Mouse (Mus musculus): ENCODE data around the gene Dnajb14. TPM values are rescaled to one million over a fixed set of nuclear protein-coding genes. Genes with fewer than 3 reads are reported as not detected.
"Not testable (repeated sequence)": the region's sequence is repeated elsewhere in the genome, so short reads cannot be mapped to it uniquely, and the experiment has no call there.

Dnajb14 gene
- total and polyA plus RNA-seq, 3 experiments, result 2.8 to 7.0 (median 4.4) TPM

- TF ChIP-seq E2F4 (IDR thresholded peaks at IDR 0.05; ENCODE audit: insufficient replicate concordance, low read depth, low read length), result no peak
- TF ChIP-seq ZC3H11A (IDR thresholded peaks at IDR 0.05; ENCODE audit: low read depth, low read length), result no peak
- TF ChIP-seq NELFE (IDR thresholded peaks at IDR 0.05; ENCODE audit: low read depth, low read length), result no peak
- peak; percentile 66; the same call in 1 of the 2 replicates for TF ChIP-seq IRF4 (IDR thresholded peaks at IDR 0.05; ENCODE audit: low read depth, low read length)
- TF ChIP-seq CTCF (conservative IDR thresholded peaks at IDR 0.05 in 1 of 2, IDR thresholded peaks at IDR 0.05 in 1 of 2; ENCODE audit: low read depth in 2 of 2, low read length in 2 of 2), result peak in 1 of 2 experiments; percentile 57; a peak in 2 of 4 replicates
- TF ChIP-seq POLR2A (IDR thresholded peaks at IDR 0.05; ENCODE audit: low read depth, low read length), result no peak
- TF ChIP-seq UBTF (IDR thresholded peaks at IDR 0.05; ENCODE audit: low read depth, low read length), result no peak
- peak; percentile 52 for TF ChIP-seq RAD21 (IDR thresholded peaks at IDR 0.05; ENCODE audit: low read depth, low read length)
- no peak for TF ChIP-seq TCF12 (IDR thresholded peaks at IDR 0.05; ENCODE audit: low read depth, low read length)
- 0 out of 2 replicates have a peak, but pooled peaks have one; percentile 40 for TF ChIP-seq BHLHE40 (IDR thresholded peaks at IDR 0.05; ENCODE audit: low read depth, low read length)
- no peak for TF ChIP-seq CHD1 (IDR thresholded peaks at IDR 0.05; ENCODE audit: low read depth, low read length)
- TF ChIP-seq TBP (conservative IDR thresholded peaks at IDR 0.05; ENCODE audit: low read depth, low read length), result no peak
- TF ChIP-seq MXI1 (IDR thresholded peaks at IDR 0.05; ENCODE audit: low read depth, low read length), result no peak
- no peak for TF ChIP-seq ZMIZ1 (IDR thresholded peaks at IDR 0.05; ENCODE audit: low read depth, low read length)
Measured at GRCm38 (mm10) chr3:137849697-137850096, 17.8 kb upstream of the Dnajb14 start (continued).

GRCm38 (mm10) chr3:137851196-137851595 is 16.3 kb upstream of the Dnajb14 start:
- in situ Hi-C loops (cut with MboI; ENCODE audit: low pct_ligation_motif_present, low pct_unique_long_range_greater_than_20kb, low sequenced_read_pairs), result no loop called here
- Histone ChIP-seq H3K4me3 (replicated peaks in 1 of 3; ENCODE audit: low read depth in 2 of 3, low read length in 2 of 3, poor library complexity in 1 of 3) (no peak overlapping the region), H3K9me3 (replicated peaks; ENCODE audit: low read length) (peaks cover 6% of the 10 kb centered on the region), H3K9ac (ENCODE audit: insufficient read depth, low read depth) (no peak overlapping the region), H3K79me2 (replicated peaks; ENCODE audit: control insufficient read depth, extremely low read depth, insufficient read depth, poor library complexity, severe bottlenecking) (no peaks in the 10 kb centered on the region), H3K27ac (ENCODE audit: insufficient read depth, low read depth) (no peak overlapping the region), H3K36me3 (replicated peaks in 1 of 2; ENCODE audit: control insufficient read depth in 1 of 2, insufficient read depth in 1 of 2, low read length in 1 of 2) (peaks cover 0 to 3% of the 10 kb centered on the region in 2 experiments), H3K4me1 (ENCODE audit: control insufficient read depth in 1 of 2, insufficient read depth in 2 of 2) (peaks cover 4 to 23% of the 10 kb centered on the region in 2 experiments), H3K4me2 (ENCODE audit: insufficient read depth, low read depth, poor library complexity, severe bottlenecking) (no peak overlapping the region), H3K27me3 (replicated peaks) (no peaks in the 10 kb centered on the region)
- DNase-seq (ENCODE audit: extremely low read depth), result no peak
- TF ChIP-seq SMC3 (IDR thresholded peaks at IDR 0.05; ENCODE audit: low read depth, low read length), result peak; percentile 36
- TF ChIP-seq GABPA (IDR thresholded peaks at IDR 0.05; ENCODE audit: insufficient replicate concordance, low read depth, low read length), result no peak
- TF ChIP-seq CTCF (conservative IDR thresholded peaks at IDR 0.05 in 1 of 2, IDR thresholded peaks at IDR 0.05 in 1 of 2; ENCODE audit: low read depth in 2 of 2, low read length in 2 of 2), result peak; percentile 15 to 52; a peak in 2 of 4 replicates
- TF ChIP-seq RAD21 (IDR thresholded peaks at IDR 0.05; ENCODE audit: low read depth, low read length), result peak; percentile 43
- dilution Hi-C loops (cut with MboI; ENCODE audit: extremely low pct_ligation_motif_present, extremely low pct_unique_long_range_greater_than_20kb, low sequenced_read_pairs), result no loop called here

GRCm38 (mm10) chr3:137853011-137853410 is 14.5 kb upstream of the Dnajb14 start:
- H3K27me3 ChIP-seq (replicated peaks); H3K36me3 ChIP-seq (replicated peaks in 1 of 2; ENCODE audit: control insufficient read depth in 1 of 2, insufficient read depth in 1 of 2, low read length in 1 of 2); dilution Hi-C loops (cut with MboI; ENCODE audit: extremely low pct_ligation_motif_present, extremely low pct_unique_long_range_greater_than_20kb, low sequenced_read_pairs); H3K4me2 ChIP-seq (ENCODE audit: insufficient read depth, low read depth, poor library complexity, severe bottlenecking); H3K4me3 ChIP-seq (replicated peaks in 1 of 3; ENCODE audit: low read depth in 2 of 3, low read length in 2 of 3, poor library complexity in 1 of 3); in situ Hi-C loops (cut with MboI; ENCODE audit: low pct_ligation_motif_present, low pct_unique_long_range_greater_than_20kb, low sequenced_read_pairs); H3K79me2 ChIP-seq (replicated peaks; ENCODE audit: control insufficient read depth, extremely low read depth, insufficient read depth, poor library complexity, severe bottlenecking); DNase-seq (ENCODE audit: extremely low read depth); H3K27ac ChIP-seq (ENCODE audit: insufficient read depth, low read depth); H3K9me3 ChIP-seq (replicated peaks; ENCODE audit: low read length); H3K9ac ChIP-seq (ENCODE audit: insufficient read depth, low read depth): not testable (repeated sequence)
- H3K4me1 ChIP-seq (ENCODE audit: control insufficient read depth in 1 of 2, insufficient read depth in 2 of 2), result peaks cover 4 to 15% of the 10 kb centered on the region in 2 experiments
- peak; percentile 46; the same call in 1 of the 2 replicates for TF ChIP-seq ELF1 (IDR thresholded peaks at IDR 0.05; ENCODE audit: low read depth, low read length)

All from CH12.LX (cell line).